Mouse (Mus musculus) megakaryocyte, adult 5-6 weeks (primary cell): ENCODE results near the gene 4930568D16Rik. TPM values are rescaled to one million over a fixed set of nuclear protein-coding genes. Genes with fewer than 3 reads are reported as not detected.

Source experiments
- ATAC-seq: 2 replicates; pipeline ENCODE4 v1.8.0; 2016; ENCODE audit warnings: mild to moderate bottlenecking, inconsistent platforms; ENCODE audit not compliant: poor library complexity, severe bottlenecking
- total RNA-seq, 2 experiments: library from RNA; stranded (forward) in 1 of 2; stranded (reverse) in 1 of 2; fragments of 153-499, 151-499 nt in 1 of 2; fragments of 221-1000, 200-1000 nt in 1 of 2; gene quantifications; 2 replicates each; pipeline versions ENCODE4 v1.2.3 to v1.2.4; 2015 to 2017

4930568D16Rik gene
- not detected in 2 replicates for total RNA-seq (2015)
- total RNA-seq (2017): not detected in 2 replicates

DNA sequence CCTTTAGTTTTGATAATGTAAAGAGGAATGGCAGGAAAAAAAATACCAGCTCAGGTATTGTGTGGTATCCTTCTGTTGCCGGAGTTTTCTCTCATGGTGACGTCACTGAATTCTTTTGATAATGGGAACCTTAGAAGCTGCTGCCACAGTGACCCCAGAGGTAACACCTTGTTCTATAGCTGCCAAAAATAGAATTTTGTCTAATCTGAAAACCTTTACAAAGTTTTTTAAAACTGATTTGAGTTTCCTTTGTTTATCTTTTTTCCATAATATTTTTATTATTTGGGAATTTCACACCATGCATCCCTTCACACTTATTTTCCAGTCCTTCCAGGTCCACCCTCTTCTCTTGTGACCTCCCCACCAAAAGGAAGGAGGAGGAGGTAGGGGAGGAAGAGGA, at the start of gene 4930568D16Rik:
TSS of gene 4930568D16Rik (minus strand) at position 101 of the 400 bp plus-strand sequence.
- ATAC-seq: no peak

DNA sequence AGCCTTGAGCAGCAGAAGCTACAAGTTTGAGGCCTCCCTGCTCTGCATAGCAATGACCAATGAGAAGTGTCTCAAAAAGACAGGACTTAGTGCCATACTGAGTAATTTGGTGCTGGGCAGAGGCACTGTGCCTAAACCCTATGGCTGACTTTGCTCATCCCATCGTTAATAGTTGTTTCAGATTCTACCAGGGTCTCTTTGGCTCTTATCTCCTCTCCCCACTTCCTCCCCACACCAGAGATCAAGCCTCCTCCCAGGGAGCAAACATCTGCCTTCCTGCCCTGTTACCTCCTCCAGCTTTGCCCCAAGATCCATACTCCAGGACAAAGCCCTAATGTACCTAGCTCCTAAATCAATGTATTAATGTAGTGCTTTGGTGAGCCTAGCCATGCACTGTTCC, 49.7 kb upstream of the 4930568D16Rik start:
- no peak for ATAC-seq

DNA sequence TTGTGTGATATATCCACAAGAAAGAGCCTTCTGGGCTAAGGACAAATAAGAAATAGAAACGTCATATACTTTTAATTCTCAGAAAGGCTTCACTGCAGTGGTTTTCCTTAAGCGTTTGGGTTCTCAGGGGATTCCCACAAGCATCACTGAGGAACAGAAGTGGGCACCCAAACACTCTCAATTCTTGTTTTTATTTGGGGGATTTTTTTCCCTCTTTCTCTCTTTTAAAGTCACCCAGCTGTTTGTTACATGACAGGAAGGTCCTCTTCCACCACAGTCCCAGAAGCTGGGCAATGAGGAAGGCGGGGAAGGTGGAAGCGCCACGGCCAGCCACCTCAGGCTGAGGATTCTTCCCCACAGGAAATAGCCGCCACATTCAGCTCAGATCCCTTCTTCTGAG, 48.9 kb upstream of the 4930568D16Rik start:
- ATAC-seq: no peak; the same call in 1 of the 2 replicates

DNA sequence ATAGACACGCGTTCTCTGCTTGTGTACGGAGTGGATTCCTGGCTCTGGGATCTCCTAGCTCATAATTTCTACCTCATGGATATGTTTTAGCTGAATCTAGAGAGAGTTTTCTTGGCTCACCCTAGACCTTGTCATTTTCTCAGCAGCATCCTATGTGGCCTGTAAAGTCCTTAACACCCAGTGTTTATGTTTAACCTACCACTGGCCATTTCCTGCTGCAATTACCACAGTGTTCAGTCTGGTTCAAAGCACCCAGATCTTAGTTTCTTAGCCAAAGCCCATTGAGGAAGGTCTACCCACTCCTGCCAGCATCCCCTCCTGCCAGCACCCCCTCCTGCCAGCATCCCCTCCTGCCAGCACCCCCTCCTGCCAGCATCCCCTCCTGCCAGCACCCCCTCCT, 45.3 kb upstream of the 4930568D16Rik start:
- ATAC-seq: no peak

DNA sequence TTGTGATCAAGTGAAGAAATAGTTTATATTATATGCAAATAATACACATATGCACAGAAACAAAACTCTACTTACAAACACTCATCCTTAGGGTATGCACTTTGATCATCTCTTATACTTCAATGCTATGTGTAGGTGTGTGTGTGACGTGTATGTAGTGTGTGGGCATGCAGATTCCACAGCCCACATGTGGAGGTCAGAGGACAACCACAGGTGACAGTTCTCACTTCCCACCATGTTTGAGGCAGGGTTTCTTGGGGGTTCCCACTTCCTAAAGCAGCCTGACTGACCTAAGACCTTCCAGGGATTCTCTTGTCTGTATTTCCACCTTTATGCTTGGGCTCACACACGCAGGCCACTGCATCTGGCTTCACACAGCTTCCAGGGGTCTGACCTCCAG, 44.7 kb upstream of the 4930568D16Rik start:
- ATAC-seq: no peak

DNA sequence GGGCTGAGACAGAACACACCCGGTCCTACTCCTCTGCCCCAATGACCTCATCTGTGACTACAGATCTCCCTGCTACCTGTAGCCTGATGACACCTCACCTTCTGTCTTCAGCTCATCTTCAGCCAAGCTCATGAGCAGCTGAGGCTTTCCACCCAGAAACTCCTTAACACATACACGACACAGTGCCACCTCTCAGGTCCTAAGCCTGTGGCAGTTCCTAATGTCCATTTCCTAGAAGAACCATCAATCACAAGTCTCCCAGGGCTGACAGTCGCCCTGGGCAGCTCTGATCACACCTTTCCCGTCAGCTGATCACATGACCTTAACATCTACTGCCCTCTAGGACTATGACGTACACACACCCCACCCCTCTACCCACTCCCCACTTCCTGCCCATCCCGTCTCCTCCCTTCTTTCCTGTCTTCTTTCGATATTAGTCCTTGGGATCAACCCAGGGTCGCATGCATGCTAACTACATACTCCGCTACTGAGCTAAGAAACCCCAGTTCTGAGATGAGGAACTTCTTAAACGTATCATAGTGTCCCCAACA, 44.2 kb upstream of the 4930568D16Rik start:
- no peak for ATAC-seq

DNA sequence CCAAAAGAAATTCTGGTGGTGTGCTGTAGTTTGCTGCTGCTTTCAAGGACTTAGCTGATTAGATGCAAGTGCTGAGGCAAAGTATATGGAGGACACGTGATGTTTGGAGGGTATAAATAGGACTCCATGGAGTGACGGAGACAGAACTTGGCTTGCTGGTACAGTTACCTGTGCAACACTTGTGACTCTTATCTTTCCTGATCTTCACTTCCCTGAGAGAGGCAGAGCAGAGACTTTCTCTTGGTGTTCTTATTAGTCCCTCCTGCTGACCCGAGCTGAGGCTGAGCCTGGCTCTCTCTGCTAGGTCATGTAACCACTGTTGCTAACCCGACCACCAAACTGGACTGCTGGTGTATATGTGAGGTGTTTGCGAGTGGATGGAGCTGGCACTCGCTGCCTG, 41.9 kb upstream of the 4930568D16Rik start:
- no peak for ATAC-seq

DNA sequence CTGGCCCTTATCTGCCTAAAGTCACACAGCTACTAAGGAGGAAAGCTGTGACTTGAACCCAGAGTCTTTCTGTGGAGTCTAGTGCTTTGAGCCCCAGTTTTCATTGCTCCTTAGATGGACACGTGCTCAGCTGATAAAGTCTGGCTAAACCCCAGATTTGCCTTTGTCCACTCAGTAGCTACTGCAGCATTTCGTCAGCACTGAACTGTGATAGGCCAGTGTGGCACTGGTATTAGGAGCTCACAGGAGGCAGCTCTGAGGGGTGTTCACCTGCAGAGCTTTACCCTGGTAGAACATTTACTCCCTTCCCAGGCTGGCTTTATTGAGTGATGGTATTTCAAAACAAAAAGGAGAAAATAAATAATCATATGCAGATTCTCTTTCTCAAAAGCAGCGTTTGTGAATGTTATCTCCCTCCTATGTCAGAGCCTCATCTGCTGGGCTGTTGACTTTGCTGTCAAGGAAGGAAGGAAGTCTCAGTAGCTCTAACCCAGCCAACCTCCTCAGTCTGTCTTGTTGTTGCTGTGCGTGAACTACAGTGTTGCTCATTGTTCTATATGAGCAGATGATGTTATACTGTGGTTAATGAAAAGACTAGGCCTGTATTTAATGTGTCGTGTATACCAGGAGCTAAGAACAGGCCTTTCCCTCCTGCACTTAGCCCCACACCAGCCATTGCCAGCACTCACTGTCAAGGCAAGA, 41.0 kb upstream of the 4930568D16Rik start:
- no peak for ATAC-seq

DNA sequence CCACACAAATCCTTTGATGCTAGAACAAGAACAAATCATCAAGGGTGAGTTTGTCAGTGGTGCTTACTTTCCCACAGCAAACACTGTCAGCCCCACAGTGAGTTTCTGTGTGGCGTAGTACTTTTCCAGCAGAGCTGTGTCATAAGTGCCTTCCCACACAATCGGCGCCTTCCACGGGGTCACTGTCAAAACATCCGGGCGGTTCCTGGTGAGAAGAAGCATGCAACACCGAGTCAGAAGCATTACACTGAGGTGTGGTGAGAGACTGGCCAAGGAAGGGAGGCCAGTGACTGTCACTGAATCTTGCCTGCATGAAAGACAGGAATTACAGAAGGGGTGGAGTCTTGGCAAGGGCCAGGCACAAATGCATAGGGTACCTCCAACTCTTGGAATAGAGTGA, 40.3 kb upstream of the 4930568D16Rik start:
- ATAC-seq: no peak

DNA sequence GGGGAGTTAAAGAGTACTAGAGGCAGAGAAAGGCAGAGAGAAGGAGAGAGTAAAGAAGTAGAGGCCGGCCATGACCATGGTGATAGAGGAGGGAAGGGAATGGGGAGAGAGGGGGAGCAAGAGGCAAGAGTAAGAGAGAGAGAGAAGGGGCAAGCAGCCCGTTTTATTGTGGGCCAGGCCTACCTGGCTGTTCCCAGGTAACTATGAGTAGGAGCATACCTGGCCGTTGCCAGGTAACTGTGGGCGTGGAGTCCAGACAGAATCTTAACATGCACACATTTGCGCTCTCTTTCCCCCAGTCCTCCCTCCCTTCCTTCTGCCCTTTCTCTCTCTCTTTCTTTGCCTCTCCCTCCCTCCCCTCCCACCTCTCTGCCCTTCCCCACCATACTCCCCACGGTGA, 39.7 kb upstream of the 4930568D16Rik start:
- no peak for ATAC-seq

DNA sequence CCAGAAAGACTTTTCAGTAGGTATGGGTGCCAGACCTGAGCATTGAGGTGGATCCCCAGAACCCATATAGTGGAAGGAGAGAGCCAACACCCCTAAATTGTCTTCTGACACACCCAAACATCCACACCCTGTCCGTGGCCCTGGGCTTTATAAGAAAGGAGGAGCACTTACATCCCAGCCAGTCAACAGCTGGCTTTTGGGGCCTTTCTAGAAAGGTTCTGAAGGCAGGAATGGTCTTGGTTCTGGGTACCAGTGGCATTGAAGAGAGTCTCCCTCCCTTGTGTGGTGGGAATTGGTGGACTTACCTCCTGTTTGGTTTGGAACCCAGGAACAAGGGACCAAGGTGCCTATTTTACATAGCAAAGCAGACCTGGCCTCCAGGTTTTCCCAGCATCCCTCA, 39.1 kb upstream of the 4930568D16Rik start:
- no peak for ATAC-seq

DNA sequence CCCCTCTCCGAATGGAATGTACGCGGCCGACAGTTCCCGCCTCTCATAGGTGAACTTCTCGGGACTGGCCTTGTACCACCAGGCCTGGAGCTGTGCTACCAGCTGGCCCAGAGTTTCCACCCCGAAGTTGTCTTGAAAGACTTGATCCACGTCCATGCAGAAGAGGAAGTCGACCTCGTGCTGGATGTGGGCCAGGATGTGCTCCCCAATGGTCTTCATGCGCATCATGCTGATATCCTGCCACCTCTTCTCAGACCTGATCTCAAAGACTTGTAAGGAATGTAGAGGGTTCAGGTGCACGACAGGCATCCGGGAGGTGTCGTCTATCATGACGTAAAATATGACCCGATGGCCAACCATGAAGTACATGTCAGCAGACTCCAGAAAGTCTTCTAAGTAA, 34.9 kb upstream of the 4930568D16Rik start:
- ATAC-seq: no peak

DNA sequence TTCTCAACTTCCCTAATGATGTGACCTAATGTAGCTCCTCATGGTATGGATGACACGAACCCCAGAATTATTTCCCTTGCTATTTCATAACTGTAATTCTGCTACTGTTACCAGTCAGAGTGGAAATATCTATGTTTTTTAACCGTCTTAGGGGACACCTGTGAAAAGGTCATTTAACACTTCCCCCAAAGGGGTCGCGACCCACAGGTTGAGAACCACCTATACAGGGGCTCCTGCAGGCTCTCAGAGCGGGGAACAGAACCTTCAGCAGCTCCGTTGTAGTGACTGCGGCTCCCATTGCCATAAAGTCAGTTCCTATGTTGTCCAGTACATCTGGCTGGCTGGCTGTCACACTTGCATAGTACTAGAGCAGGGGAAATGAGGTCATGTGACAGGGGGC, 33.2 kb upstream of the 4930568D16Rik start:
- ATAC-seq: no peak

DNA sequence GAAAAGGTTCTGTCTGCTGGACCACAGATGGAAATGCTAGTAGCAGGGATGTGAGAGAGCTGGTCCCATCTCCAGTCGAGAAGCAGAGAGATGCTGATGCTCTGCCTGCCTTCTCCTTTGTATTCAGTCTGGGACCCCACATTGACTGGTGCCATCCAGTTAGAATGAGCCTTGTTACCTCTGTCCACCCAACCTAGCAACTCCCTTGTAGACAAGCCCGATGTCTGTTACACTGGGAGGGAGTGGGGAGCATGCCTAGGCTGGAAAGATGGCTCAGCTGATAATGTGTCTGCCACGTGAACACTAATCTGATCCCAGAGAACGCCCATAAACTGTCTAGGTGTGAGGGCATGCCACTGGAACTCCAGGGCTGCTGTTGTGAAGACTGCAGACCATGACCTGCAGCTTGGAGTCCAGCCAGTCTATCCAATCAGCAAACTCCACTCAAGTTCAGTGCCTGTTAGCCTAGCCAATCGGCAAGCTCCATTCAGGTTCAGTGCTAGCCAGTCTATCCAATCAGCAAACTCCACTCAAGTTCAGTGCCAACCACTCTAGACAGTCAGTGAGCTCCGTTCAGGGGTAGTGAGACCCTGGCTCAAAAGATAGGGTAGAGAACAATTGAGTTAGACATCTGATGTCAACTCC, 30.8 kb upstream of the 4930568D16Rik start:
- ATAC-seq: no peak

DNA sequence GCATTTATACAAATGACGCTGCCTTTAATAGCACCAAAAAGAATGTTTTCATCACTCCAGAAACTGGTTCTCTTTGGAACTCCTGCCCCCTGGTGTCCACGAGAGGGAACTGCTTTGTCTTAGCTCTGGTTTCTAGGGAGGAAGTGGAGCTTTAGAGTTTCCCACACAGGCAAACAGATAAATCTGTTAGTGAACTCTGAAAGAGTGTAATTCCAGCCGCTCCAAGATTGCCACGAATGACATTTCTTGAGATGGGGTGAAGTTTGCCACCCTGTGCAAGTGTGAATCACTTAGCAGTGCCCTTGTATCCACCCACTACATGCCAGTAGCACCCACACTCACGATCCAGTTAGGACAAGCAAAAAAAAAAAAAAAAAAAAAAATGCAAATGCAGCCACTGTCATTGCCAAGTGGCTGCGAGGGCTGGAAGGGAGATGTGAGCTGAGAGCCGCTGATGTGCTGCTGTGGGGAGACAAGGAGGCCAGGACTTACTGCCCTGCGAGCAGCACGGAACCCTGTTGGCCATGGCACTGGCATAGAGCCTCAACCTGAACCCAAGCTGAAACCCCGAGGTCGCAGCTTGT, 30.2 kb upstream of the 4930568D16Rik start:
- ATAC-seq: peak; percentile 88

DNA sequence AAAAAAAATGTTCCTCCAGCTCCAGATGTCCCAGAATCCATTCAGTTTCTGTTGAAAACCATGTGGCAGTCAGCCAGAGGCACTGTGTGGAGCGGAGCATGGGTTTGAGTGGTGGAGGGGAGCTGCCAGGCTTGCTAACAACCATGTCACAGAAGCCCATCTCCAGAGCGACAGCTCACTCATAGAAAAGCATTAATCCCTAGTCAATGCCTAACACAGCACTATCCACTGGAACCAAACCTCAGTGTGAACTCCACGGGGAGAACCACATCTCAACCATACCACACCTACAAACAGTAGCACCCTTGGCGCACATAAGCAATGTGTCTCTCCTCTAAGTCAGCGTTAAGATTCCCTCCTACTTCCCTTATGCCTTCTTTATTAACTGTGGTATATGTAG, 29.6 kb upstream of the 4930568D16Rik start, which contains the start of gene 4930402F06Rik:
TSS of gene 4930402F06Rik (minus strand) at position 80 of the 400 bp plus-strand sequence.
- no peak for ATAC-seq

DNA sequence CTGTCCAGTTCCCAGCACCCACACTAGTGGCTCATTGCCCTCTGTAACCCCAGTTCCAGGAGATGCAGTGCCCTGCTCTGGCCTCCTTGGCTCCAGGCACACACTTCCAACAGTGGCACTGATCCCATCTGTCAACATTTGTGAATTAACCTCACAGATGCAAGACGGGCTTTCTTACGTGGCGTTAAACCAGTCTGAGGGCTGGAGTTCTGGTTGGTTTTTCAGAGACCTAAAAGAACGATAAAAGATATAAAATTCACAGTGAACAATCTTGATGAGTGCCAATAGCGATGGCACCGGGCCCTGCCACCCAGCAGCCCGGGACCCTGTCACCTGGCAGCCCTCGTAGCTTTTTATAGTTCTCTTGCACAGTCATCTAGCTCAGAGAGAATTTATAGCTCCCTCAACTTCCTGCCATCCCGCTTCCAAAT, 17.9 kb upstream of the 4930568D16Rik start:
- ATAC-seq: no peak

DNA sequence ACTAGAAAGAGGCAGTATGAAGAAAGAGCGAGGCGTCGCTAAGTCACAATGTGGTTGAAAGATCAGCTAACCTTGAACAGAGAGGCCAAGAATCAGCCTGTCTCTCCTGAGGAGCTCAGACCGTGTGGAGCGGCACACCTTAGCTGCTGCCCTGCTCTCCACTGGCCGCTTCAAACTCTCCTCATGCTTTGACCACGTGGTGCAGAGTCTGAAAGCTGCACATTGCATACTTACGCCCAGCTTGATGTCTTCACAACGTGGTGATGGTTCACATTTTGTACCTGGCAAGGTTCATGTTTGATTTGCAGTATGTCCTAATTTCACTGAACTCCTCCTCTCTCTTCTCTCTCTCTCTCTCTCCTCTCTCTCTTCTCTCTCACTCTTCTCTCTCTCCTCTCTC, 11.8 kb upstream of the 4930568D16Rik start:
- ATAC-seq: no peak

DNA sequence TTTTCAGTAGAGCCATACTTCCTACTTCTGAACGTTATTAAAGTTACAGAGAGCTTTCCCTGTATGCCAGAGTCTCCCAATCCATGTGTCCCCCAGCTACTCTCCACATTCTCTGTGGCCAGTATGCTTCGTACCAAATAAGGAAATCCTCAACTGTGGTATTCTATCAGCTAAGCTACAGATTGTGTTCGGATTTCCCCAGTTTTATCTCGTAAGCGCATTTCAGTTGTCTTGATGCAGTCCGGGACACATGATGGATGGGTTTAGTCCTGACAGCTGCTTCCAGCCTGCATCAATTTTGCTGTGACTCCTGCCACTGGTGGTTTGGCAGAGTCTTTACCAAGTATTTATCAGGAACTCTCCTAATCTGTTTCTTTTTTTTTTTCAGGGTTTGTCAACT, 10.1 kb upstream of the 4930568D16Rik start:
- ATAC-seq: no peak

DNA sequence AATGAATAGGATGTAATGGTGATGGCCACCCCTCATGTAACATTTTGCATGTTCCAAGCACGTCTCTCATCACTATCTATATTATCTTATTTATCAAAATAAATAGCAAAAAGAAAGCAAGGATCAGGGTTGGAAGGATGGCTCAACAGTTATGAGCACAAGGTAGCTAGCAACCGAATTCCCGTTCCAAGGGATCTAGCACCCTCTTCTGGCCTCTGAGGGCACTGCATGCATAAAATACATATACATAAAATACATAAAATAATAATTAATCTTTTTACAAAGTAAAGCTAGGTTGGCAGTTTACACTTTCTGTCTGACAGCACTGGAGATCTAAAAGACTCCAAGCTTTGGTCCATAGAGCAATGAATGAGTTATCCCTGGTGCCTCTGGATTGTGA, 5.5 kb upstream of the 4930568D16Rik start:
- ATAC-seq: peak; percentile 62; the same call in 1 of the 2 replicates

DNA sequence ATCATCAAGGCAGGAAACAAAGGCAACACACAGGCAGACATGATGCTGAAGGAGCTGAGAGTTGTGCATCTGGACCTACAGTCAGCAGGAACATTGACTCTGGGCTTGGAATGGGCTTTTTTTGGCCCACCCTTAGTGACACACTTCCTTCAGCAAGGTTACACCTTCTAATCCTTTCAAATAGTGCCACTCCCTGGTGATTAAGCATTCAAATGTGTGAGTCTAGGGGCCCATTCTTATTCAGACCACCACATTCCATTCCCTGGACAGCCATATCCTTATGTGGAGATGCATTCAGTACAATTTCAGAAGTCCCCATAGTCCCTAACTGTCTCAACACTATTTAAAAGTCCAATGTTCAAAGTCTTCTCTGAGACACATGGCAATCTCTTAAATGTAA, 3.2 kb upstream of the 4930568D16Rik start:
- no peak for ATAC-seq

DNA sequence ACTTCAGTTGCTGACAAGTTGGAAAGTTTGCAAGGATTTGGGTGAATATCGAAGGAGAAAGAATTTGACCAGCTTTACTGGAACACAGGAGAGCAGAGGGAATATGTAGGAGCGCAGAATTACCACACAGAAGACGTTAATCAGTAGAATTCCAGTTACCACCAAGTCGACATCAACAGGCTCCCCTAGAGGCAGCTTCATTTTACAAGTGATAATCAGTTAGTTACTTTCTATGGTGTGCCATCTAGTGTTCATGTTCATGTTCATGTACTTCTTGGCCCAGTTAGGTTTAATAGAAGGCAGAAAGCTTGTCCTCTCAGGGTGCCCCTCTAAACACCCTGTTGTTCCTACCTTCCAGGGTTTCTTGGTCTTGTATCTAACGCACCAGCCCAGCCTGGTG, 18.3 kb downstream of the 4930568D16Rik start:
- peak; percentile 64 for ATAC-seq
